Mouse (Mus musculus) embryonic fibroblast, embryonic 13.5 days (primary cell): ENCODE measurements around the gene Pcnx2. TPM values are rescaled to one million over a fixed set of nuclear protein-coding genes. Genes with fewer than 3 reads are reported as not detected.

Experiments used
- H3K27ac ChIP-seq: 2 replicates; pipeline ENCODE4 v1.5.1; 2012; ENCODE audit warnings: low read length, control low read depth, inconsistent platforms; ENCODE audit not compliant: insufficient read depth
- H3K4me1 ChIP-seq: 2 replicates; pipeline ENCODE4 v1.6.1; 2011; ENCODE audit warnings: low read length; ENCODE audit not compliant: control insufficient read depth, insufficient read depth
- H3K4me3 ChIP-seq: 2 replicates; pipeline ENCODE4 v1.5.1; 2011; ENCODE audit warnings: mild to moderate bottlenecking, control low read depth, low read length; ENCODE audit not compliant: insufficient read depth
- CTCF ChIP-seq: IDR thresholded peaks from 2 replicates; pipeline ENCODE4 v1.5.1; 2011; ENCODE audit warnings: mild to moderate bottlenecking, control low read depth, low read length, moderate library complexity, borderline replicate concordance; ENCODE audit not compliant: insufficient read depth
- POLR2A ChIP-seq: IDR thresholded peaks from 2 replicates; pipeline ENCODE4 v1.6.1; 2011; ENCODE audit warnings: low read depth, mild to moderate bottlenecking, control low read depth, low read length, moderate library complexity
- polyA plus RNA-seq: library from polyadenylated mRNA; stranded (reverse); fragments of >200 nt; gene quantifications from 2 replicates; pipeline ENCODE4 v1.2.4, GENCODE M21; 2011; ENCODE audit warnings: low read depth; ENCODE audit not compliant: missing spikeins, insufficient read length

Pcnx2 gene
- polyA plus RNA-seq: not detected in 2 replicates

DNA sequence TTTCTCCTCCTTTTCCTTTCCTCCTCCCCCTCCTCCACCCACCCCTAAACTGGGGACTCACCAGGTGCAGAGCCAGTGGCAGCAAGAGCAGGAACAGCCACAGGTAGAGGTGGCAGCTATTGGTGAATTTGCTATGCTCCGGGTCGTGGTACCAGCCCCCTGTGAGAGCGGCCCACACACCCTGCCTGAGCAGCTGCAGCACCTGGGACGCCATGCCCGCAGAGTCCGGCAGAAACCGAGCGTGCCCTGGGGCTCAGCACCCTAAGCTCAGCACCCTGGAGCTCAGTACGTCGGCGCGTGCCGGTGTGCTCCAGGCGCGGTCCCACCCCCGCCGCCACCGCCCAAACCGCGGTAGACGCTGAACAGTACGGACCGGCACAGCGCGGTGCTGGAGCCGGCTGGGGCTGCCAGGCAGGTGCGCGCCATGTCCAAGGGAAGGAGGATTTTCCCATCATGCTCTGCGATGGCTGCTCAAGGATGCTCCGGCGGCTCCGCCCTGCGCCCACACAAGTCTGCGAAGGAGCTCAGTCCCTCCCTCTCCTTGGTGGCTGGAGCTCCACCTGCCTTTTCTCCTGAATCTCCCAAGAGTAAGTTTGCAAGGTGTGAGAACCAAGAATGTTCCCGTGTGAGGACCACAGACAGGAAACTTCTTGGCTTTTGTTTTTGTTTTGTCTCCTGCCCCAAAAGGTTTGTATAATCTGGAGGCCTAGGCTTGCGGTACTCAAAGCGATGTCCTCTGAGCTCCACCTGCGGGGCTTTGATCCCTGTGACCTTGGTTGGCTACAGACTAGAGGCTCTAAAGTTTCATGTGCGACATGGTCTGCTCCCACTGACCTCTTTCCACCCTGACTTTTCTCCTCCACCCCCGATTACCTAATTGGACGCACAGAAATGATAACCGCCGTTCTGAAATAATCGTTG is at the start of gene Pcnx2:
TSS of gene Pcnx2 (minus strand) at position 450 of the 921 bp plus-strand sequence.
- TF ChIP-seq POLR2A (no peak), CTCF (no peak)
- Histone ChIP-seq H3K4me3 (no peak within 1 kb of the TSS), H3K4me1 (no peaks in the 10 kb centered on the region), H3K27ac (no peak within 1 kb of the TSS)

DNA sequence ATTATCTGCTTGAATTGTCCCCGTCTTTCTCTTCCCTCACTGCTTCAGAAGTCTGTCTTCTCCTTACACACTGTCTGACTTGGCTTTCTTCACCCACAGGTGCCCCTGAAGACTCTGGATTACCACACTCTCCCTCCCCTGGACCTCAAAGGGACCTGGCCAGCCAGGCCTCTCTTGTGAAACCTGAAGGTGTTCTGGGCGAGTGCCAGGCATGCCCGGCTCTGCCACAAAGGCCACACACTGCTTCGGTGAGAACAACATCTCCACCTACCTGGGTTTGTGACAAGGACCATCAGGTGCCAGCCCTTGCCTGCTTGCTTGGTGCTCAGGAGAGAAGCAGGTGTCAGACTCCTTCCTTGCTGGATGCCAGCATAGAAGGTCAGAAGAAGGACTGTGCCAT is 46.4 kb upstream of the Pcnx2 start:
- Histone ChIP-seq H3K4me3 (no peak overlapping the region), H3K27ac (no peak overlapping the region), H3K4me1 (no peaks in the 10 kb centered on the region)
- TF ChIP-seq CTCF (no peak), POLR2A (no peak)

DNA sequence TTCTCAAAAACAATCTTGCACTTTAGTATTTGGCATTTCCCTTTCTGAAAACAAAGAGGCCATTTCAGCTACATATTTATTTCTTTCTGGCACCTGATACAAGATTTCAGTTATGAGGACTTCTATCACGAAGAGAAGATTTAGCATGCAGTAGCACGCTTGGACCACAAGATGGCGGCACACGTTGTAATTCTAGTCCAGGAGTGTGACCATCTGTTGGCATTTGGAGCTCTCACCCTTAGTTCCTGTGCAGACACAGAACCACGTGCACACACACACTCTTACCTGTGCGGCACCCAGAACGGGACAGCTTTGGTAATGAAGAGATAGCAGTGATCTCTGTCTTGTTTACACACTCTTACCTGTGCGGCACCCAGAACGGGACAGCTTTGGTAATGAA is 37.5 kb upstream of the Pcnx2 start:
- Histone ChIP-seq H3K4me1 (no peaks in the 10 kb centered on the region), H3K27ac (no peak overlapping the region), H3K4me3 (no peak overlapping the region)
- peak; percentile 49; the same call in 1 of the 2 replicates for TF ChIP-seq CTCF
- no peak for TF ChIP-seq POLR2A

DNA sequence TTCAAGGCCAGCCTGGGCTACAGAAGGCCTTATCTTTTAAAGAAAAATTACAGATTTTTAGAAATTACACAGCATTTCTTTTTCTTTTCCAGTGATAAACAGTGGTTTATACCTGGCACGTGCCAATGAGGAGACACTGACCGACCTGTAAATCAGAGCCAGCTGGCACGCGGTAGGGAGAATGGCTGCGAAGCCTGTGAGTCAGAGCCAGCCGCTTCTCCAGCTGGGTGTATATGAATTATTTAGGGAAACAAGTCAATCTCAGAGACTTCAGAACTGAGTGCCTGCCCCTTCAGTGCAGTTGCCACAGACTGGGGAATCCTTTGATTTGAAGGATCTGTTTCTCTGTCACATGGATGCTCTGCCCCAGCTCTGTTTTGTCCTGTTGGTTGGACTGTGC is 33.7 kb upstream of the Pcnx2 start:
- H3K4me1 ChIP-seq: no peaks in the 10 kb centered on the region
- no peak overlapping the region for H3K27ac ChIP-seq
- no peak overlapping the region for H3K4me3 ChIP-seq
- TF ChIP-seq POLR2A: no peak
- TF ChIP-seq CTCF: no peak

DNA sequence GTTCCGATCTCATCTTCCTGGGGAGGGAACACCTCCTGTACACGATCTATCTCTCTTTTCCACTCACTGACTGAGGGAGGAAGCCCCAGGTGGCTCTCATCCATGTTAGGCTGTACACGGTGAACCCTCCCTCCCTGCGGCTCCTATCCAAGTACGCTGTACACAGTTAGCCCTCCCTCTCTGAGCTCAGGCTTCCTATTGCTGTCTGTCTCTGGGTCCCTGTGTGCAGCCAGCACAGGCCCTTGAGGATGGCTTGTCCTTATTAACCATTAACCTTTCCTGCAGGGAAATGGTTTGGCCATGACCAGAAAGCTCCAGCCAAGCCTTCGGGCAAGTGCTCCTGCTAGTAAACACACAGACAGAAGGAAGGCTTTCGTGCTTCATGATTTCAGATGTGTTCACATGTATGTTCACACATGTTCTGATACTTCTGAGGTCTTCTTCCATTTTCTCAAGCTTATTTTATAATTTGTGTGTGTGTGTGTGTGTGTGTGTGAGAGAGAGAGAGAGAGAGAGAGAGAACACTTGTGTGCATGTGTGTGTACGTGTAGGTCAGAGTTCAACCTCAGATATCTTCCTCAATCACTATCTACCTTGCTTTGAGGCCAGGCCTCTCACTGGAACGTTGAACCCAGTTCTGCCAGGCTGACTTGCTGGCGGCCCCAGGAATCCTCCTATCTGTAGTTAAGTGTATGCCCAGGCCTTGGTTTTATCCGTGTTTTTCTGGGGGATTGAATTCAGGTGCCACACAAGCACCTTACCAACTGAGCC is 32.3 kb upstream of the Pcnx2 start:
- no peak overlapping the region for H3K27ac ChIP-seq
- no peak for TF ChIP-seq CTCF
- TF ChIP-seq POLR2A: no peak
- H3K4me1 ChIP-seq: no peaks in the 10 kb centered on the region
- H3K4me3 ChIP-seq: no peak overlapping the region

DNA sequence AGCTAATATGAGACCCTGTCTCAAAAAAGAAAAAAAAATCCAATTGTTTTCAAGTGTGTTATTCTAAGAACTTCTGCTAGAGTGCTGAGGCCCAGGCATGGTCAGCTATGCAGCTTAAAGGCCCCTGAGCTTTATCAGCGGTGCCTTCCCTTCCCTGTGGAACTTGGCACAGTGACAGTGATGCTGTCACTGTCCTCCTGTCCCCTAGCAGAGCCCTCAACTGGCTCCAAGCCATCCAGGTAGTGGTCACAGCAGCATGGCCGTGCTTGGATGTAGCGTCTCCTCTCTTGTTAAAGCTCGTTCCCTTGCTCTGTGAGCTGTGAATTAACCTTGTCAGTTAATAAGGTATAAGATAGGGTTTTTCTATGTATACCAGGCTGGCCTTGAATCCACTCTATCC is 28.5 kb upstream of the Pcnx2 start:
- Histone ChIP-seq H3K27ac (no peak overlapping the region), H3K4me1 (no peaks in the 10 kb centered on the region), H3K4me3 (no peak overlapping the region)
- TF ChIP-seq POLR2A (no peak), CTCF (no peak)

DNA sequence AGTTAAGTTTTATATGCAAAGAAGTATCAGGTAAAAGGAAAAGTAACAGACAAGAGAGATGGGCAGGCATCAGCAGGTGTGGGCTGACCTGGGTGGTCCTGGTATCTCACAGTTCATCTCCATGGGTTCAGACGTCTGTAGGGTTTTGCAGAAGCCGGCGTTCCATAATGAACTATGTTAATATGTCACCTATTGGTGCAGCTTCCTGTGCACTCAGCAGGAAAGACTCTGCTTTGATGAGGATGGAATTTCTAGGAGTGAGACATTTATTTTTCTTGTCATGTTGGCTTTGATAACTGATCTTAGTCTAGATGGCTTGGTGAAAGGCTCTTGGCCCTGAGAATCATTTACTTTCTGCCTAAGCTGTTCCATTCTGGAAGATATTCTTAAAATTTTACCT is 24.2 kb upstream of the Pcnx2 start:
- Histone ChIP-seq H3K4me3 (no peak overlapping the region), H3K27ac (no peak overlapping the region), H3K4me1 (no peaks in the 10 kb centered on the region)
- TF ChIP-seq POLR2A (no peak), CTCF (no peak)

DNA sequence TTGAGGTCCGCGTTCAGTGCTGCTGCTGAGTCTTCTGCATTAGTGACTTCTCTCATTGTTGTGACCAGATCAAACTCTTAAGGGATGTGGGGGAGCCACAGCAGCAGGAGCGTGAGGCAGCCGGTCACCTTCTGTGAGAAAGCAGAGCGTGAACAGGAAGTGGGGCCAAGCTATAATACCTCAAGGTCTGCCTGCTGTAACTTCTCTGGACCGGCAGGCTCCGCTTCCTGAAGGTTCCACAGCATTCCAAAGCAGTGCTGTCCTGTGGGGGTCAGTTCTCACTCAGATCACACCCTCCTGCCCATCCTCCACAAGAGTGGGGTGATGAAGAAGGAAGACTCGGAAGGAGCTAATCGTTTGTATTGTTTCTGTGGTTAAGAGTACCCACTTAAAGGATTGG is 22.6 kb upstream of the Pcnx2 start:
- H3K4me1 ChIP-seq: no peaks in the 10 kb centered on the region
- TF ChIP-seq POLR2A (no peak), CTCF (no peak)
- H3K4me3 ChIP-seq: no peak overlapping the region
- H3K27ac ChIP-seq: no peak overlapping the region

DNA sequence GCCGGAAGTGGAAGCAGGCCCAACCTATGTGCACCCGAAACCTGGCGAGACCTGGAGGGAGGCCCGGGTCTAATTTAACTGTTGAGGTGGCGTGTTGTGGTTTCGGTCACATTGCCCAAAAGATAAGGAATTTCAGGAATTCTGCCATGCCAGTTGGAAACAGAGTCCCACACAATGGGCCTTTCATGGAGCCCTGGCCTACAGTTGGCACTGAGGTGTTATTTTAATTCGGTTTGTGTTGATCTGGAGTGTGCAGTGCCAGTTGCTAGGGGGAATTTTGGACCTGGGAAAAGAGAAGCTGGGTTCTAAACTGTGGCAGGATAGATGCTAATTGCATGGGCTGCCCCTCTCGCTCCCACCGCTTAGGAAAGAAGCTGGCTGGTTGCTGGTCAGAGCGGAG is 22.2 kb upstream of the Pcnx2 start:
- no peak overlapping the region for H3K4me3 ChIP-seq
- no peak overlapping the region for H3K27ac ChIP-seq
- no peaks in the 10 kb centered on the region for H3K4me1 ChIP-seq
- no peak for TF ChIP-seq CTCF
- TF ChIP-seq POLR2A: no peak

DNA sequence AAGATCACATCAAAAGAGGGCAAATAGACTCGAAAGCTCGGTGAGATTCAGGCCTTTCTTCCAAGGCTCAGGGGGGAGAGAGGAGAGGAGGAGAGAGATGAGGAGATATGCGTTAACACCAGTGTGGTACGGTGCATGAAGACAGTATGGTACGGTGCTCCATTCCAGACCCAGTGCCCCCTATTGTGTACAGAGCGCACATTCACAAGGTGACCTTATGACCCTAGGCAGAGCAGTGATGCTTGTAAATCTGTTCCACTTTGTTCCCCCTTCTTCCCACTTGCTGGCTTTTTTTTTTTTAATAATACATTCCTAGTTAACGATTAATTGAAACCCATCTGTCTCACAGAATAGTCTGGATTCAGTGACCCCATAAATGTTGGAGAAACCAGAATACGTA is 21.4 kb upstream of the Pcnx2 start:
- no peak overlapping the region for H3K27ac ChIP-seq
- no peaks in the 10 kb centered on the region for H3K4me1 ChIP-seq
- H3K4me3 ChIP-seq: no peak overlapping the region
- no peak for TF ChIP-seq CTCF
- TF ChIP-seq POLR2A: no peak

DNA sequence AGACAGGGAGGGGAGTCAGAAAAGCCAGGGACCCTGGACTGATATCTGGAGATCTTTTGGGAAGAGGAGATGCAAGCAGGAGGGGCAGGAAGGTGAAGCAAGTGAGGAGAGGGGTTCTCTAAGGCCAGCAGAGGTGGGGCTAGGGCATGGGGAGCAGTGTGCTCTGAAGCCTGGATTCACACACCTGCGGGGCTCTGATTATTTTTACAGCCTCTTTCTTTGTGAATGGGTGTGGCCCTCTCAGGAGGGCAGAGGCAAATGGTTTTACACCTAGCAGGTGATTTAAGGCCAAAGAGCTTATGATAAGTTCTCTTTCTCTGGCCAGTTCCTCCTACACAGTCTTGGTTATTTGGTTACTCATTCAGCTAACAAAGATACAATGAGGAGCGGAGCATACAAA is 20.6 kb upstream of the Pcnx2 start:
- H3K4me3 ChIP-seq: no peak overlapping the region
- TF ChIP-seq CTCF (no peak), POLR2A (no peak)
- no peak overlapping the region for H3K27ac ChIP-seq
- no peaks in the 10 kb centered on the region for H3K4me1 ChIP-seq
